In genomic region chr7:30231669-30232454, GRCm38 (mm10) we compare ENCODE assay signal across 1 mouse cellular context.
TF ChIP-seq lines count a peak whose summit lies in the region.

Gene Polr2i, plus strand, starts transcription at chr7:30231948.
Gene Tbcb, minus strand, starts transcription at chr7:30232272.

TF ChIP-seq in MEL, 35 proteins besides CTCF, POLR2A, EP300 and RAD21 (continued from another document):
- TF ChIP-seq HCFC1 (IDR thresholded peaks at IDR 0.05; ENCODE audit: low read depth, low read length) (peak; percentile 84), ZC3H11A (IDR thresholded peaks at IDR 0.05; ENCODE audit: low read depth, low read length) (no peak), JUND (IDR thresholded peaks at IDR 0.05; ENCODE audit: low read depth, low read length) (no peak), MYC (IDR thresholded peaks at IDR 0.05; ENCODE audit: low read depth, low read length) (peak; percentile 39; the same call in 1 of the 2 replicates), ZKSCAN1 (IDR thresholded peaks at IDR 0.05; ENCODE audit: low read depth, low read length) (no peak), NRF1 (IDR thresholded peaks at IDR 0.05; ENCODE audit: insufficient read depth, low read depth, low read length, poor library complexity, severe bottlenecking) (peak; percentile 90), SMC3 (IDR thresholded peaks at IDR 0.05; ENCODE audit: low read depth, low read length) (no peak), RCOR1 (IDR thresholded peaks at IDR 0.05; ENCODE audit: low read depth, low read length) (no peak), TCF12 (IDR thresholded peaks at IDR 0.05; ENCODE audit: low read depth, low read length) (peak; percentile 32; the same call in 1 of the 2 replicates), CHD2 (IDR thresholded peaks at IDR 0.05; ENCODE audit: low read length) (peak; percentile 58), POLR2AphosphoS5 (IDR thresholded peaks at IDR 0.05; ENCODE audit: borderline replicate concordance, low read depth, low read length) (no peak), ETS1 (IDR thresholded peaks at IDR 0.05; ENCODE audit: low read depth, low read length) (no peak; the same call in 1 of the 2 replicates)
TF ChIP-seq in MEL: peak in this region for 17.
